Mouse (Mus musculus) testis, adult 2 months (tissue): ENCODE measurements around the gene Sbf1.

Source experiments
- CTCF ChIP-seq: fragments of 200-500 bp; IDR thresholded peaks from 2 replicates; pipeline ENCODE4 v1.5.1; 2012; ENCODE audit warnings: low read depth, mild to moderate bottlenecking, inconsistent platforms, low read length, moderate library complexity; ENCODE audit not compliant: control insufficient read depth, insufficient read depth, insufficient replicate concordance
- POLR2A ChIP-seq: fragments of 200-500 bp; IDR thresholded peaks from 2 replicates; pipeline ENCODE4 v1.6.1; 2012; ENCODE audit warnings: low read depth, mild to moderate bottlenecking, inconsistent platforms, low read length, moderate library complexity; ENCODE audit not compliant: control insufficient read depth

GRCm38 (mm10) chr15:89326441-89326840 is 11.3 kb upstream of the Sbf1 start:
- no peak for TF ChIP-seq CTCF
- TF ChIP-seq POLR2A: no peak
